Mouse (Mus musculus) midbrain, embryonic 14.5 days (tissue): ENCODE measurements around the gene Pdzph1. TPM values are rescaled to one million over a fixed set of nuclear protein-coding genes. Genes with fewer than 3 reads are reported as not detected.

Experiments
- ATAC-seq: fragments of 200-750 bp; cut with Nextera tagmentation; 2 replicates; pipeline ENCODE4 v1.8.0; 2017; ENCODE audit warnings: moderate number of reproducible peaks, moderate library complexity; ENCODE audit not compliant: low FRiP score, low TSS enrichment
- DNase-seq: peaks from one replicate; pipeline ENCODE4 v3.0.0-alpha.2; 2015
- H3K27ac ChIP-seq: fragments of 300-500 bp; sonication (generic); replicated peaks from 2 replicates; pipeline ENCODE4 v1.5.1; 2014; ENCODE audit warnings: mild to moderate bottlenecking, low read depth, low read length, moderate library complexity
- H3K27me3 ChIP-seq: fragments of 300-500 bp; sonication (generic); 2 replicates; pipeline ENCODE4 v1.6.1; 2014; ENCODE audit warnings: low read length, control low read depth, mixed read lengths; ENCODE audit not compliant: control insufficient read depth, insufficient read depth
- H3K36me3 ChIP-seq: fragments of 300-500 bp; sonication (generic); 2 replicates; pipeline ENCODE4 v1.6.1; 2014; ENCODE audit warnings: low read length, control low read depth; ENCODE audit not compliant: control insufficient read depth, insufficient read depth
- H3K4me1 ChIP-seq: fragments of 300-500 bp; sonication (generic); 2 replicates; pipeline ENCODE4 v1.6.1; 2014; ENCODE audit warnings: mild to moderate bottlenecking, antibody characterized with exemption, low read length, control low read depth; ENCODE audit not compliant: control insufficient read depth, insufficient read depth
- H3K4me2 ChIP-seq: fragments of 300-500 bp; sonication (generic); 2 replicates; pipeline ENCODE4 v1.6.1; 2014; ENCODE audit warnings: mild to moderate bottlenecking, low read length, moderate library complexity
- H3K4me3 ChIP-seq: fragments of 300-500 bp; sonication (generic); replicated peaks from 2 replicates; pipeline ENCODE4 v1.5.1; 2014; ENCODE audit warnings: low read depth, low read length
- H3K9ac ChIP-seq: fragments of 300-500 bp; sonication (generic); replicated peaks from 2 replicates; pipeline ENCODE4 v1.6.1; 2014; ENCODE audit warnings: mild to moderate bottlenecking, low read length, moderate library complexity
- H3K9me3 ChIP-seq: fragments of 300-500 bp; sonication (generic); 2 replicates; pipeline ENCODE4 v1.6.1; 2016; ENCODE audit warnings: low read length, control low read depth, mixed read lengths; ENCODE audit not compliant: control insufficient read depth
- WGBS: fragments of 180-500 bp; shearing (Covaris S2); extraction: QIAGEN DNeasy Blood & Tissue Kit; methylation state at CpG from one replicate; pipeline ENCODE4 v1.1.7; 2014; 5-methylcytosine and 5-hydroxymethylcytosine counted together
- polyA plus RNA-seq: library from polyadenylated mRNA; unstranded; fragments of >200 nt; fragmentation: Nextera tagmentation; extraction: Ambion mirVana; gene quantifications from 2 replicates; pipeline ENCODE4 v1.2.1, GENCODE M21; 2014

The Pdzph1 gene
- polyA plus RNA-seq, 1 experiment from 2014 or later = 9.6 TPM

DNA sequence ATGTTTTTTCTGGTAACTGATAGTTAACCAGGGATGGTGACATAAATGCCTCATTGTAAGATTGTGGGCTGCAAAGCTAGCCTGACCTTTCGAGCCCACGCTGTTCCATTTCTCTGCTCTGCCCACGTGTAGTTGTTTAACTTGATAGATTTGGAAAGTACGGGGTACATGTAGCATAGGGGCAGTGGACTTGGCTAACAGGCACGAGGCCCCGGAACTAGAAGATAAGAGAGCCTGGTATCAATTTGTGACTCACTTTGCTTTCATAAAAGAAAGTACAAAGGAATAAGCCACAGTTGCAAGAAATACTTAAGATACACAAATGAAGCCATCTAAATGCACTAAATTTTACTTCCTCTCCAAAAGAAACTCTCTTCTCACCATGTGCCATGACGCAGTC is 79.6 kb downstream of the Pdzph1 start:
- no peak overlapping the region for H3K9ac ChIP-seq
- no peak for ATAC-seq
- no peak for DNase-seq
- no peaks in the 10 kb centered on the region for H3K4me1 ChIP-seq
- no peak overlapping the region for H3K27ac ChIP-seq
- no peaks in the 10 kb centered on the region for H3K36me3 ChIP-seq
- no peaks in the 10 kb centered on the region for H3K9me3 ChIP-seq
- H3K27me3 ChIP-seq = no peaks in the 10 kb centered on the region
- H3K4me3 ChIP-seq = no peak overlapping the region
- no peak overlapping the region for H3K4me2 ChIP-seq
- WGBS = 91% methylated on average over 7 of the region's 7 CpGs

GRCm38 (mm10) chr17:58909061-58909661 is 82.0 kb downstream of the Pdzph1 start:
- H3K9ac ChIP-seq = no peak overlapping the region
- H3K27ac ChIP-seq = no peak overlapping the region
- H3K9me3 ChIP-seq = no peaks in the 10 kb centered on the region
- no peak; the same call in 1 of the 2 replicates for ATAC-seq
- H3K4me2 ChIP-seq = no peak overlapping the region
- no peaks in the 10 kb centered on the region for H3K27me3 ChIP-seq
- H3K4me3 ChIP-seq = no peak overlapping the region
- DNase-seq = peak; percentile 93
- no peaks in the 10 kb centered on the region for H3K4me1 ChIP-seq
- H3K36me3 ChIP-seq = no peaks in the 10 kb centered on the region
- 39% methylated on average over 8 of the region's 8 CpGs for WGBS

DNA sequence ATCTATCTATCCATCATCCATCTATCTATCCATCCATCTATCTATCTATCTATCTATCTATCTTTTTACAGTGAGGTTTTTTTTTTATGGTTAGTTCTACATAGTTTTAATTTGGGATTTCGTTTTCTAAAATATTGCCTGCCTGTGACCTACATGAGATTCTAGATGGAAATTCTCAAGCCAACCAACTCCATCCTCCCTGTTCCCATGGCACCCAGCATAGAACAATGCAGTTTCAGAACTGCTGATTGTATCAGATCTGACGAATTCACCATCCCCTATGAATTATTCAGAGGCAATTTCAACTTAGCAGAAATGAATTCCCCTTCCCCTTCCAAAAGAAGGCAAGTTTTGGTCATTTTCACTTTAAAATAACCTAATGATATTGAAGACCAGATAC is 85.2 kb downstream of the Pdzph1 start:
- peak; percentile 27 for DNase-seq

GRCm38 (mm10) chr17:58891488-58892210 is 99.5 kb downstream of the Pdzph1 start:
- Histone ChIP-seq H3K9ac (no peak overlapping the region), H3K4me1 (peaks cover 13% of the 10 kb centered on the region; the same call in 1 of the 2 replicates), H3K36me3 (no peaks in the 10 kb centered on the region), H3K27me3 (no peaks in the 10 kb centered on the region), H3K9me3 (no peaks in the 10 kb centered on the region), H3K4me3 (no peak overlapping the region), H3K27ac (no peak overlapping the region), H3K4me2 (no peak overlapping the region)
- ATAC-seq (no peak), DNase-seq (peak; percentile 13)
- 33% methylated on average over 4 of the region's 4 CpGs for WGBS

More for the DNA sequence above, 85.2 kb downstream of the Pdzph1 start:
- 33% methylated on average over 2 of the region's 2 CpGs for WGBS
- H3K4me2 ChIP-seq = no peak overlapping the region
- ATAC-seq = no peak
- no peaks in the 10 kb centered on the region for H3K36me3 ChIP-seq
- no peaks in the 10 kb centered on the region for H3K27me3 ChIP-seq
- H3K9ac ChIP-seq = no peak overlapping the region
- no peaks in the 10 kb centered on the region for H3K4me1 ChIP-seq
- no peak overlapping the region for H3K4me3 ChIP-seq
- H3K9me3 ChIP-seq = no peaks in the 10 kb centered on the region
- H3K27ac ChIP-seq = no peak overlapping the region

DNA sequence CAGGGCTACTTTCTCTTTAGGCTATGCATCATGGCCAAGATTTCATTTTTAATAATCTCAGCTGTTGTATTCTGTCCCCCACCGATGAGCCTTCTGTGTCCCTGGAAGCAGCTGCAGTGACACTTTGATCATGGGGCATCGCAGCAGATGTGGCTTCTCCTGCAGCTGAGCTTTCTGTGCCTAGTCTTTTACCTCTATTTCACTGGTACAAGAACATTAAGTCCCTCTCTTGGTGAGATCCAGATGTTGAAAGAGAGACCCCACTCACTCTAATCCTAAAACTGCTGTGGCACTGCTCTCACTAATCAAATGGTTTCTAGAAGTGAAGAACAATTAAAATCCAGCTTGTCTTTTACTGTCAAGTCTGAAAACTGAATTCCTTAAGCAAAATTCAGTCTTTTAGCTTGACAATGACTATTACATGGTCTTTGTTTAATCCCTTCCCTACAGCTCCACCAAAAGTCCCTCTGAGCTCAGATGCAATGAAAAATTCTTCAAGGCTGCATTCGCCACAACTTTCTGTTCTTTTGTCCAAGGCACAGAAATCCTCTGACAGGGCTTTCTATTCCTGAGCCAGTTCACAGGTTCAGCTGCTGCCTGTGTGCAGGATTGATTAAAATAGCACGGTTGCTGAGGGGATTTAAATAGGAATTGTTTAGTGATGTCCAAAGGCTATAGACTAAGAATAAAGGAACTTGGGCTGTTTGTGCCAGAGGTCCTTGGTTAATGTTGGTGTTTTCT is 101.1 kb downstream of the Pdzph1 start:
- H3K36me3 ChIP-seq = no peaks in the 10 kb centered on the region
- H3K27me3 ChIP-seq = no peaks in the 10 kb centered on the region
- no peaks in the 10 kb centered on the region for H3K9me3 ChIP-seq
- WGBS = 2% methylated on average over 4 of the region's 4 CpGs
- H3K4me3 ChIP-seq = no peak overlapping the region
- H3K4me2 ChIP-seq = no peak overlapping the region
- H3K4me1 ChIP-seq = peaks cover 13% of the 10 kb centered on the region; the same call in 1 of the 2 replicates
- ATAC-seq (peak; percentile 15; the same call in 1 of the 2 replicates), DNase-seq (peak; percentile 58)
- no peak overlapping the region for H3K9ac ChIP-seq
- peak overlapping the region; percentile 27; the same call in 1 of the 2 replicates for H3K27ac ChIP-seq

DNA sequence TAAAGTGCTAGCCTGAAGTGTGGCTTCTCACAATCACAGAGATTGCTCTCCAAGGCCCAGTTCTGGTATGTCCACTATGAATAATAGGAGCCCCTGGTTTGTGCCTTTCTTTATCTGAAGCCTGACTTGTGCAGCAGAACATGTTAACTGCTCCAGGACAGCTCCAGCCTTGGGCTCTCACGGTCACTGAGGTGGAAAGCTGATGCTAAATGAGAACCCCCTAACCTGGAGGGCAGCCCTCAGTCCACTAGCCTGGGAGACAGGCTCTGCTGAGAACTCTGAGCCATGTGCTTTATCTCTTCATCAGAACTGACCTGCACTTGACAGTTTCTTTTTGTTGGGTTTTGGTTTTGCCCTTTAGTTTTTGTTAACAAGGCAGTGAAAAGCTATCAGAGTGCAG is 106.8 kb downstream of the Pdzph1 start:
- ATAC-seq (no peak), DNase-seq (no peak)
- no peak overlapping the region for H3K4me3 ChIP-seq

DNA sequence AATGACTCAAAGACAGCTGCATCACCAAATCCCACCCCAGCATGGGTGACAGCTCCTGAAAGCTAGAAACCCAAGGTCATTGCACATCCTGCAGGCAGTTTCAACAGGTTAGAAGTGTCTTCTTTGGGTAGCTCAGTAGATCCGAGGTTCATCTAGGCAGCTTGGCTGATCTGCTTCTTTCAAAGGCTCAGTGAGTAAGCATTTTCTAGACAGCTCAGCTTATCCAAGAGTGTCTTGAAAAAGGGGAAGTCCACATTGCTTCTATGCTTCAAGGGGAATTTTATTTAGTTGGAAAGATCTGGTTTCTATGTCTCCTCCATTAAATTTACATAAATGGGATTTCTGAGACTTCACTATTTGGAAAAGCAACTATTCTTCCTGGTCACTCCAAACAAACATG is 117.8 kb downstream of the Pdzph1 start:
- DNase-seq (no peak), ATAC-seq (no peak)
- Histone ChIP-seq H3K4me3 (no peak overlapping the region), H3K4me2 (no peak overlapping the region), H3K36me3 (no peaks in the 10 kb centered on the region), H3K27ac (no peak overlapping the region), H3K9me3 (no peaks in the 10 kb centered on the region), H3K27me3 (no peaks in the 10 kb centered on the region), H3K9ac (no peak overlapping the region), H3K4me1 (no peaks in the 10 kb centered on the region)
- WGBS = 79% methylated on average over 1 of the region's 1 CpGs

More for the DNA sequence above, 106.8 kb downstream of the Pdzph1 start:
- no peaks in the 10 kb centered on the region for H3K9me3 ChIP-seq
- H3K4me2 ChIP-seq = no peak overlapping the region
- H3K9ac ChIP-seq = no peak overlapping the region
- H3K36me3 ChIP-seq = no peaks in the 10 kb centered on the region
- H3K27me3 ChIP-seq = no peaks in the 10 kb centered on the region
- peaks cover 4% of the 10 kb centered on the region; the same call in 1 of the 2 replicates for H3K4me1 ChIP-seq
- 17% methylated on average over 1 of the region's 1 CpGs for WGBS
- 0 out of 2 replicates have a peak overlapping the region, but pooled peaks have one; percentile 20 for H3K27ac ChIP-seq

DNA sequence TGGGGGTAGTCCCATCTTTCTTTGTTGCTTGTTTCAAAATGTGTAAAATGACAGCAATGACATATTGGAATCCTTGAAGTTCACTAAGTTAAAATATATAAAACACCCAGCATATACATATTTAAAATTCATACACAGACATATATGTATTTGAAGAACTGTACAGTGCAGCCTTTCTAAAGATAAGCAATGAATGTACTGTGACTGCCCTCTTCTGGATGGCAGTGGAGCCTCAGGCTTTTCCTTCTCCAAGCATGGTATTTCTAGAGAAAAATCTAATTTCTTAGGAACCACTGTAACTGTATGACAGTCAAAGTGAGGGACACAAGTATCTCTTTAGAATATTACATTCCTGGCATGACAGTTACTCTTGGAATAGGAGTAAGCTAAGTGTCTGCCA is 120.4 kb downstream of the Pdzph1 start:
- DNase-seq = peak; percentile 78
- peak; percentile 57; the same call in 1 of the 2 replicates for ATAC-seq
- Histone ChIP-seq H3K27ac (no peak overlapping the region), H3K36me3 (no peaks in the 10 kb centered on the region), H3K4me2 (no peak overlapping the region), H3K4me1 (no peaks in the 10 kb centered on the region), H3K4me3 (no peak overlapping the region), H3K9me3 (no peaks in the 10 kb centered on the region), H3K9ac (no peak overlapping the region), H3K27me3 (no peaks in the 10 kb centered on the region)
